Mouse (Mus musculus) cortical plate, adult 2 months (tissue): Measurements from ENCODE around the gene Lrch4.
A peak's percentile ranks its signal among the peaks of the same experiment; 100 is the strongest.

Source experiments
- CTCF ChIP-seq: fragments of 200-500 bp; IDR thresholded peaks from 2 replicates; pipeline ENCODE4 v1.5.1; 2011; ENCODE audit warnings: mild to moderate bottlenecking, control low read depth, low read length; ENCODE audit not compliant: insufficient read depth; ENCODE audit errors: extremely low read depth
- POLR2A ChIP-seq: fragments of 200-500 bp; IDR thresholded peaks from 2 replicates; pipeline ENCODE4 v1.6.1; 2011; ENCODE audit warnings: mild to moderate bottlenecking, low read length, control low read depth; ENCODE audit not compliant: insufficient read depth; ENCODE audit errors: extremely low read depth

GRCm38 (mm10) chr5:137656977-137657376 lies 28.1 kb downstream of the Lrch4 start:
- TF ChIP-seq POLR2A (no peak), CTCF (peak; percentile 90)
